Mouse (Mus musculus) bone marrow, adult 2 months (tissue): ENCODE results near the gene Phf13. TPM values are rescaled to one million over a fixed set of nuclear protein-coding genes. Genes with fewer than 3 reads are reported as not detected.

Source experiments
- H3K27ac ChIP-seq: fragments of 200-500 bp; 2 replicates; pipeline ENCODE4 v1.5.1; 2012; ENCODE audit warnings: low read depth, mild to moderate bottlenecking, control low read depth, inconsistent platforms, low read length; ENCODE audit not compliant: control insufficient read depth, poor library complexity, insufficient read depth
- H3K4me1 ChIP-seq: fragments of 200-500 bp; 2 replicates; pipeline ENCODE4 v1.6.1; 2011; ENCODE audit warnings: low read length; ENCODE audit not compliant: control insufficient read depth, insufficient read depth
- H3K4me3 ChIP-seq: fragments of 200-500 bp; replicated peaks from 2 replicates; pipeline ENCODE3; 2011; ENCODE audit warnings: mild to moderate bottlenecking, low read depth, low read length, control low read depth; ENCODE audit not compliant: control insufficient read depth
- CTCF ChIP-seq: fragments of 200-500 bp; IDR thresholded peaks from 2 replicates; pipeline ENCODE4 v1.5.1; 2011; ENCODE audit warnings: low read length, control low read depth; ENCODE audit not compliant: control insufficient read depth, insufficient read depth
- POLR2A ChIP-seq: fragments of 200-500 bp; IDR thresholded peaks from 2 replicates; pipeline ENCODE4 v1.6.1; 2011; ENCODE audit warnings: low read depth, mild to moderate bottlenecking, control low read depth, low read length, borderline replicate concordance; ENCODE audit not compliant: control insufficient read depth
- WGBS: fragments of 180-500 bp; shearing (Covaris S2); methylation state at CpG from one replicate; pipeline ENCODE4 v1.1.7; 2018; 5-methylcytosine and 5-hydroxymethylcytosine counted together
- polyA plus RNA-seq: library from polyadenylated mRNA; stranded (reverse); fragments of >200 nt; gene quantifications from 2 replicates; pipeline ENCODE4 v1.2.4, GENCODE M21; 2011; ENCODE audit warnings: low replicate concordance; ENCODE audit not compliant: missing spikeins, insufficient read depth, insufficient read length

Gene Phf13
- polyA plus RNA-seq, 1 experiment, result 2.8 TPM

- TF ChIP-seq CTCF, result no peak
- no peak for TF ChIP-seq POLR2A
- H3K27ac ChIP-seq, result no peak overlapping the region
- H3K4me1 ChIP-seq, result 0 out of 2 replicates have a peak, but pooled peaks cover 2% of the 10 kb centered on the region
- no peak overlapping the region for H3K4me3 ChIP-seq
- 84% methylated on average over 3 of the region's 3 CpGs for WGBS
These were observed 20.6 kb downstream of the Phf13 start for GRCm38 (mm10) chr4:151975441-151975840.

GRCm38 (mm10) chr4:151972221-151972967 lies 23.7 kb downstream of the Phf13 start:
- no peaks in the 10 kb centered on the region for H3K4me1 ChIP-seq
- no peak overlapping the region for H3K4me3 ChIP-seq
- TF ChIP-seq POLR2A (no peak), CTCF (peak; percentile 73)
- 67% methylated on average over 10 of the region's 10 CpGs for WGBS
- H3K27ac ChIP-seq, result no peak overlapping the region

- Histone ChIP-seq H3K4me3 (no peak overlapping the region), H3K4me1 (no peaks in the 10 kb centered on the region; the same call in 1 of the 2 replicates), H3K27ac (no peak overlapping the region)
- TF ChIP-seq CTCF (no peak), POLR2A (no peak)
- WGBS, result 94% methylated on average over 26 of the region's 26 CpGs
These were observed 27.7 kb downstream of the Phf13 start for GRCm38 (mm10) chr4:151968204-151968921.

GRCm38 (mm10) chr4:151962817-151963216 lies 33.2 kb downstream of the Phf13 start:
- TF ChIP-seq POLR2A (no peak), CTCF (no peak)
- no peak overlapping the region for H3K4me3 ChIP-seq
- H3K27ac ChIP-seq, result peak overlapping the region; percentile 14; the same call in 1 of the 2 replicates
- WGBS, result 27% methylated on average over 3 of the region's 3 CpGs
- H3K4me1 ChIP-seq, result peaks cover 17% of the 10 kb centered on the region

- 52% methylated on average over 3 of the region's 3 CpGs for WGBS
- TF ChIP-seq POLR2A (peak; percentile 53; the same call in 1 of the 2 replicates), CTCF (no peak)
- Histone ChIP-seq H3K27ac (peak overlapping the region; percentile 77), H3K4me3 (no peak overlapping the region), H3K4me1 (peaks cover 17% of the 10 kb centered on the region)
These were observed 35.6 kb downstream of the Phf13 start for GRCm38 (mm10) chr4:151960513-151960854.

GRCm38 (mm10) chr4:151959849-151960512 lies 36.1 kb downstream of the Phf13 start:
- no peak for TF ChIP-seq POLR2A
- no peak for TF ChIP-seq CTCF
- Histone ChIP-seq H3K4me1 (peaks cover 17% of the 10 kb centered on the region), H3K4me3 (no peak overlapping the region), H3K27ac (peak overlapping the region; percentile 77)
- WGBS, result 67% methylated on average over 11 of the region's 11 CpGs

- H3K4me1 ChIP-seq, result peaks cover 17% of the 10 kb centered on the region
- 74% methylated on average over 9 of the region's 9 CpGs for WGBS
- no peak overlapping the region for H3K4me3 ChIP-seq
- TF ChIP-seq POLR2A (no peak), CTCF (no peak)
- H3K27ac ChIP-seq, result peak overlapping the region; percentile 63; the same call in 1 of the 2 replicates
These were observed 38.3 kb downstream of the Phf13 start for GRCm38 (mm10) chr4:151957584-151958315.

- WGBS, result 95% methylated on average over 1 of the region's 1 CpGs
- Histone ChIP-seq H3K27ac (no peak overlapping the region), H3K4me1 (peaks cover 8% of the 10 kb centered on the region)
These were observed 40.3 kb downstream of the Phf13 start for GRCm38 (mm10) chr4:151955791-151956190.

More at GRCm38 (mm10) chr4:151955791-151956190, 40.3 kb downstream of the Phf13 start:
- no peak overlapping the region for H3K4me3 ChIP-seq
- no peak for TF ChIP-seq CTCF
- no peak for TF ChIP-seq POLR2A
